Mouse (Mus musculus): ENCODE measurements around the gene Kcnh2.

GRCm38 (mm10) chr5:24356764-24357163, 5.4 kb upstream of the Kcnh2 start:
- TF ChIP-seq POLR2A (IDR thresholded peaks at IDR 0.05; ENCODE audit: low read depth, low read length), result no peak
- TF ChIP-seq CTCF (IDR thresholded peaks at IDR 0.05; ENCODE audit: extremely low read depth, insufficient read length, insufficient replicate concordance, low read depth, low read length), result no peak

Measured in small intestine, adult 2 months (tissue).